Mouse (Mus musculus): ENCODE measurements around the gene Fam8a1. TPM values are rescaled to one million over a fixed set of nuclear protein-coding genes. Genes with fewer than 3 reads are reported as not detected.
A peak's percentile ranks its signal among the peaks of the same experiment; 100 is the strongest.

The Fam8a1 gene
- total and polyA plus RNA-seq, 2 experiments from 2014 or later = 14.5 to 32.7 TPM

- under 1% methylated on average over 62 of the region's 96 CpGs for WGBS
- Histone ChIP-seq H3K4me3 (ENCODE audit: low read length) (peak overlapping the region; percentile 63), H3K4me1 (ENCODE audit: insufficient read depth, low read length) (peaks cover 8% of the 10 kb centered on the region; the same call in 1 of the 2 replicates), H3K27me3 (ENCODE audit: insufficient read depth, low read length) (no peaks in the 10 kb centered on the region), H3K9me3 (ENCODE audit: low read length) (no peaks in the 10 kb centered on the region), H3K4me2 (ENCODE audit: low read depth, low read length) (peak overlapping the region; percentile 72), H3K9ac (replicated peaks; ENCODE audit: low read length) (peak overlapping the region; percentile 82), H3K27ac (peak overlapping the region; percentile 74), H3K36me3 (ENCODE audit: insufficient read depth, low read length) (peaks cover 8% of the 10 kb centered on the region; the same call in 1 of the 2 replicates)
- TF ChIP-seq CTCF (IDR thresholded peaks at IDR 0.05; ENCODE audit: low read depth) = peak; percentile 27
- ATAC-seq = peak; percentile 73
- DNase-seq (ENCODE audit: low spot score) = peak; percentile 63
These were observed 424 bp downstream of the Fam8a1 start for GRCm38 (mm10) chr13:46669620-46670271.

- DNase-seq (ENCODE audit: low spot score) = no peak
- 58% methylated on average over 9 of the region's 9 CpGs for WGBS
These were observed 1.2 kb downstream of the Fam8a1 start for GRCm38 (mm10) chr13:46670514-46670913.

GRCm38 (mm10) chr13:46674601-46675000, 5.3 kb downstream of the Fam8a1 start:
- H3K4me1 ChIP-seq (ENCODE audit: insufficient read depth, low read length) = peaks cover 8% of the 10 kb centered on the region; the same call in 1 of the 2 replicates
- no peak for DNase-seq (ENCODE audit: low spot score)
- no peaks in the 10 kb centered on the region for H3K9me3 ChIP-seq (ENCODE audit: low read length)
- H3K4me3 ChIP-seq (ENCODE audit: low read length) = no peak overlapping the region
- no peak for TF ChIP-seq CTCF (IDR thresholded peaks at IDR 0.05; ENCODE audit: low read depth)
- no peak overlapping the region for H3K27ac ChIP-seq
- no peak overlapping the region for H3K4me2 ChIP-seq (ENCODE audit: low read depth, low read length)
- ATAC-seq = no peak
- 78% methylated on average over 2 of the region's 2 CpGs for WGBS
- no peak overlapping the region for H3K9ac ChIP-seq (replicated peaks; ENCODE audit: low read length)
- H3K36me3 ChIP-seq (ENCODE audit: insufficient read depth, low read length) = peaks cover 21% of the 10 kb centered on the region
- no peaks in the 10 kb centered on the region for H3K27me3 ChIP-seq (ENCODE audit: insufficient read depth, low read length)

More at GRCm38 (mm10) chr13:46670514-46670913, 1.2 kb downstream of the Fam8a1 start:
- H3K27me3 ChIP-seq (ENCODE audit: insufficient read depth, low read length) = no peaks in the 10 kb centered on the region
- peaks cover 11% of the 10 kb centered on the region; the same call in 1 of the 2 replicates for H3K36me3 ChIP-seq (ENCODE audit: insufficient read depth, low read length)
- H3K9me3 ChIP-seq (ENCODE audit: low read length) = no peaks in the 10 kb centered on the region
- H3K4me3 ChIP-seq (ENCODE audit: low read length) = peak overlapping the region; percentile 63
- TF ChIP-seq CTCF (IDR thresholded peaks at IDR 0.05; ENCODE audit: low read depth) = no peak
- peaks cover 8% of the 10 kb centered on the region; the same call in 1 of the 2 replicates for H3K4me1 ChIP-seq (ENCODE audit: insufficient read depth, low read length)
- H3K9ac ChIP-seq (replicated peaks; ENCODE audit: low read length) = peak overlapping the region; percentile 82; the same call in 1 of the 2 replicates
- H3K27ac ChIP-seq = no peak overlapping the region
- H3K4me2 ChIP-seq (ENCODE audit: low read depth, low read length) = peak overlapping the region; percentile 72
- no peak for ATAC-seq

GRCm38 (mm10) chr13:46677721-46678120, 8.4 kb downstream of the Fam8a1 start:
- ATAC-seq = no peak
- 89% methylated on average over 4 of the region's 4 CpGs for WGBS

GRCm38 (mm10) chr13:46682921-46683320, 13.6 kb downstream of the Fam8a1 start:
- no peaks in the 10 kb centered on the region for H3K27me3 ChIP-seq (ENCODE audit: insufficient read depth, low read length)
- peaks cover 26% of the 10 kb centered on the region for H3K36me3 ChIP-seq (ENCODE audit: insufficient read depth, low read length)
- 53% methylated on average over 2 of the region's 2 CpGs for WGBS
- DNase-seq (ENCODE audit: low spot score) (no peak), ATAC-seq (no peak)
- H3K27ac ChIP-seq = no peak overlapping the region
- no peak overlapping the region for H3K9ac ChIP-seq (replicated peaks; ENCODE audit: low read length)
- no peak for TF ChIP-seq CTCF (IDR thresholded peaks at IDR 0.05; ENCODE audit: low read depth)
- no peaks in the 10 kb centered on the region for H3K9me3 ChIP-seq (ENCODE audit: low read length)
- no peak overlapping the region for H3K4me3 ChIP-seq (ENCODE audit: low read length)
- H3K4me1 ChIP-seq (ENCODE audit: insufficient read depth, low read length) = no peaks in the 10 kb centered on the region
- H3K4me2 ChIP-seq (ENCODE audit: low read depth, low read length) = no peak overlapping the region

More at GRCm38 (mm10) chr13:46677721-46678120, 8.4 kb downstream of the Fam8a1 start:
- Histone ChIP-seq H3K9ac (replicated peaks; ENCODE audit: low read length) (no peak overlapping the region), H3K27ac (no peak overlapping the region), H3K27me3 (ENCODE audit: insufficient read depth, low read length) (no peaks in the 10 kb centered on the region), H3K9me3 (ENCODE audit: low read length) (no peaks in the 10 kb centered on the region), H3K36me3 (ENCODE audit: insufficient read depth, low read length) (peaks cover 33% of the 10 kb centered on the region), H3K4me3 (ENCODE audit: low read length) (no peak overlapping the region), H3K4me2 (ENCODE audit: low read depth, low read length) (no peak overlapping the region), H3K4me1 (ENCODE audit: insufficient read depth, low read length) (no peaks in the 10 kb centered on the region)
- no peak for DNase-seq (ENCODE audit: low spot score)
- no peak for TF ChIP-seq CTCF (IDR thresholded peaks at IDR 0.05; ENCODE audit: low read depth)

GRCm38 (mm10) chr13:46683370-46683769, 14.0 kb downstream of the Fam8a1 start:
- Histone ChIP-seq H3K9ac (replicated peaks; ENCODE audit: low read length) (no peak overlapping the region), H3K4me1 (ENCODE audit: insufficient read depth, low read length) (no peaks in the 10 kb centered on the region), H3K27me3 (ENCODE audit: insufficient read depth, low read length) (no peaks in the 10 kb centered on the region), H3K4me3 (ENCODE audit: low read length) (no peak overlapping the region), H3K27ac (no peak overlapping the region), H3K36me3 (ENCODE audit: insufficient read depth, low read length) (peaks cover 22% of the 10 kb centered on the region; the same call in 1 of the 2 replicates), H3K9me3 (ENCODE audit: low read length) (no peaks in the 10 kb centered on the region), H3K4me2 (ENCODE audit: low read depth, low read length) (no peak overlapping the region)
- no peak for ATAC-seq
- no peak for TF ChIP-seq CTCF (IDR thresholded peaks at IDR 0.05; ENCODE audit: low read depth)
- DNase-seq (ENCODE audit: low spot score) = no peak
- WGBS = 95% methylated on average over 1 of the region's 1 CpGs
